Mouse (Mus musculus): ENCODE measurements at regions not wholly inside any gene's neighbourhood (a gene's known extent, or its start where the extent isn't known, plus 50 kb on each side); places are given as distances from the start of the nearest gene placed in this dataset.
"Not testable (repeated sequence)": the region's sequence is repeated elsewhere in the genome, so short reads cannot be mapped to it uniquely, and the experiment has no call there.

DNA sequence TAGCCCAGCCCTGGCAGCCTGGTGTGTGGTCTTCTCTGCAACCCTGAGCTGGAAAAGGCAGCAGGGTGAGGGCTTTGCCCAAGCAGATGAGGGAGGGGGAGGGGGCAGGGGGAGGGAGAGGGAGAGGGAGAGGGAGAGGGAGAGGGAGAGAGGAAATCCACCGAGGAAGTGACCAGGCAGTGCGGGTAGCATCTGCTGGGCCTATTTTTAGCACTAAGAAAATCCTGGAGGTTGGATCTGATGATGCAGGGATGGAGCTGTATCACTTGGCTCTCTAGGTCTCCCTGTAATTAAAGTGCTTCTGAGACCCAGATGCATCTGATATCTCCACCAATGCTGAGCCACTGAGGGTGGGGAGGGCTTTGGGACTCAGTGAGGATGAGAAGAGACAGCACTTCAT lies 61.2 kb upstream of the Atxn1 start:
- ATAC-seq, result no peak

DNA sequence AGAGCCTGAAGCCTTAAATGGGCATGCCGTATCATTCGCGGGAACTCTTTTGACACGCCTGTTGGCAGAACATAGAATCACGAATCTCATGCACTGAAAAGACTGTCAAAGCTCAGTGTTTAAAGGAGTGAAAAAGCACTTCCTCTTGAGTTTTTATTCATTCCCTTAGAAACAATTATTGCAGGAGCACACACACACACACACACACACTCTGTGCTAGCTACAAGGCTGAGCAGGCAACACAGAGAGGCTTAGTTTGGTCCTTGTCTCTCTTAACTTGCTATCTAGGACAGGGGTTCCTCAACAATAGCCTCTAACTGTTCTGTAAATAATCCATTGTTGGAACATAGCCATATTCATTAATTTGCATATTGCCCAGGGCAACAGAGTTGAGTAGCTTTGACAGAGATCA lies 58.8 kb upstream of the Atxn1 start:
- no peak for ATAC-seq

DNA sequence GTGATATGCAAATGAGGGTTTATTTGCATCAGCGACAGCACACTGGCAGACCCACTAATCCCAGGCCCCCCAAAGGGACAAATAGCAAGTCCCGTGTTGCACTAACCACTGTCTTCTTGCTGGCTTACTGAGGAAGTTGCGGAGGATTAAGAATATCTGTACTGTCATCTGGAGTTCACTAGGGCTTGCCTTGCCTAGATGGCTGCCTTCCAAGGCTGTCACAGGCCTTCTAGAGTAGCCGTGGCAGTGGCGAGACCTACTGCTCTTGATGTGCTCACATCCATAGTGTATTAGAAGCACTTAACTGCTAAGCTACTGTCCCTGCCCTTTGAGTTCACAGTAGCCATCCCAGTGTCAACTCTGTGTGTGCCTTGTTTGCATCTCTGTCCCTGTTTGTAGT lies 58.4 kb upstream of the Atxn1 start:
- ATAC-seq, result no peak

GRCm38 (mm10) chr13:46020945-46021835 lies 56.4 kb upstream of the Atxn1 start:
- ATAC-seq, result peak; percentile 85

GRCm38 (mm10) chr13:46019431-46020166 lies 54.8 kb upstream of the Atxn1 start:
- peak; percentile 48 for ATAC-seq

DNA sequence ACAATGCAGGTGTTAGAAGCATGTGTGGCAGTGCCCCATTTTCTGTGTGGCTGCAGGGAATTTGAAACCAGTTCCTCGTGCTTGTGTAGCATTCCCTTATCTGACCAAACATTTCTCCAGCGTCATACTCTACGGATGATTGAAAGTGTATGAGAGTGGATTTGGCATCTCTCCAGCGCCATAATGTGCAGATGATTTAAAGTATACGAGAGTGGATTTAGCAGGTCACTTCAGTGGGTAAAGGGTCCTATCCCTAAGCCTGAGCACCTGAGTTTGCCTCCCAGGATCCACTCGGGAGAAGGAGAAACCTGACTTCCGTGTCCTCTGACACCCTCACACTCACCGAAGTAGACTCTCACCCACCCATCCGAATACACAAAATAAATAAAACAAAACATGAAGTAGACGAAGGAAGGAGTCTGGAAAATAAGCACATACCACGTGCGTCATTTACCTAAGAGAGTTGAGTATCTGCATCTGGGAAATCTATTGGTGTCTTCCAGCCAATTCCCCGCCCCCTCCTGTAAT lies 54.2 kb upstream of the Atxn1 start:
- no peak for ATAC-seq

DNA sequence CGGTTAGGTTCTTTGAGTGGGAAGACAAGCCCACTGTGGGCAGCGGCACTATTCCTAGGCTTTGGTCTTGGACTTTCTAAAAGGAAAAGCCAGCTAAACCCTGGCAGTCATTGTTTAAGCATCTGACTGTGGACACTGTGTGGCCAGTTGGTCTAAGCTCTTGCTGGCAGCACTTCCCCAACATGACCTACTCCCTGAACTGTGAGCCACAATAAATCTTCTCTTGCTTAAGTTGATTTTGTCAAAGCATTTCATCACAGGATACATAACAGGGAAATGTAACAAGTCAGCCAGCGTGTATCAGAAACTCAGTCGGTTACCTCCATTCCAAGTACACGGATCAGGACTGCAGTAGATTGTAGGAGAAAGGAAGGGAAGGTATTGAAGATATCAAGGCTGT lies 52.9 kb upstream of the Atxn1 start:
- ATAC-seq, result no peak

- ATAC-seq, result not testable (repeated sequence)
Observed at GRCm38 (mm10) chr13:46017011-46017410, 52.2 kb upstream of the Atxn1 start.

DNA sequence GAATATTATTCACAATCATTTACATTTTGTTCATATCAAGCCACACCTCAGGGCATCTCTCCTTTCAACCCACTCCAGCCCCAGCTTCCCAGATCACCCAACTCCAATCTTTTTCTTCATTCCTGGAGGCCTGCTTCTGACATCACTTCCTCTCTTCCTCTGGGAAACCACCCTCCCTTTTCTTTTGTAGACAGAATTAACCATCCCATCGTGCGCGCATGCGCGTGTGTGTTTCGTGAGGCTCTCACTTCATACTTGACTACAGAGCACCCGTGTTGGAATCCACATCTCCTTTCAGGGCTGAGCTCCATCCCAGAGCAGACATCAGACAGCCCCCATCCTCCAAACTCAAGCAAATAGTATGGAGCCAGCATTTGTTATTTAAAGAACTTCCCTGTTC lies 50.4 kb upstream of the Atxn1 start:
- no peak for ATAC-seq

- ATAC-seq, result no peak
Observed at GRCm38 (mm10) chr13:46014637-46015036, 49.8 kb upstream of the Atxn1 start.

Data from CD4-positive, CD25-positive, alpha-beta regulatory T cell, adult 4 months (primary cell).